Mouse (Mus musculus): ENCODE results near the gene Sec22b. TPM values are rescaled to one million over a fixed set of nuclear protein-coding genes. Genes with fewer than 3 reads are reported as not detected.

Sec22b gene
- polyA plus RNA-seq, 1 experiment from 2014 or later = 97.5 TPM

GRCm38 (mm10) chr3:97942260-97942950, 41.4 kb downstream of the Sec22b start:
- H3K36me3 ChIP-seq (ENCODE audit: control insufficient read depth, insufficient read depth, low read length) = no peaks in the 10 kb centered on the region
- peak overlapping the region; percentile 41 for H3K9ac ChIP-seq (ENCODE audit: low read depth, low read length)
- peak overlapping the region; percentile 67 for H3K27ac ChIP-seq (ENCODE audit: low read depth, low read length)
- peak overlapping the region; percentile 38 for H3K4me2 ChIP-seq (ENCODE audit: low read length)
- H3K9me3 ChIP-seq (ENCODE audit: control insufficient read depth, low read length) = no peaks in the 10 kb centered on the region
- 7% methylated on average over 16 of the region's 16 CpGs for WGBS
- ATAC-seq = peak; percentile 43
- H3K27me3 ChIP-seq (replicated peaks; ENCODE audit: control insufficient read depth, insufficient read depth, low read length) = no peaks in the 10 kb centered on the region
- peaks cover 31% of the 10 kb centered on the region for H3K4me1 ChIP-seq (ENCODE audit: control insufficient read depth, insufficient read depth, low read depth, low read length)
- peak overlapping the region; percentile 12; the same call in 1 of the 2 replicates for H3K4me3 ChIP-seq (ENCODE audit: low read length)

- Histone ChIP-seq H3K9ac (ENCODE audit: low read depth, low read length) (no peak overlapping the region), H3K9me3 (ENCODE audit: control insufficient read depth, low read length) (no peaks in the 10 kb centered on the region), H3K4me3 (ENCODE audit: low read length) (no peak overlapping the region), H3K27me3 (replicated peaks; ENCODE audit: control insufficient read depth, insufficient read depth, low read length) (no peaks in the 10 kb centered on the region), H3K4me1 (ENCODE audit: control insufficient read depth, insufficient read depth, low read depth, low read length) (peaks cover 20% of the 10 kb centered on the region), H3K4me2 (ENCODE audit: low read length) (no peak overlapping the region), H3K36me3 (ENCODE audit: control insufficient read depth, insufficient read depth, low read length) (no peaks in the 10 kb centered on the region), H3K27ac (ENCODE audit: low read depth, low read length) (no peak overlapping the region)
- ATAC-seq = no peak
- 55% methylated on average over 5 of the region's 5 CpGs for WGBS
Measured at GRCm38 (mm10) chr3:97944462-97944861, 43.5 kb downstream of the Sec22b start.

- H3K9me3 ChIP-seq (ENCODE audit: control insufficient read depth, low read length) = no peaks in the 10 kb centered on the region
- H3K36me3 ChIP-seq (ENCODE audit: control insufficient read depth, insufficient read depth, low read length) = no peaks in the 10 kb centered on the region
- H3K4me2 ChIP-seq (ENCODE audit: low read length) = no peak overlapping the region
- no peak overlapping the region for H3K27ac ChIP-seq (ENCODE audit: low read depth, low read length)
- peaks cover 8% of the 10 kb centered on the region for H3K4me1 ChIP-seq (ENCODE audit: control insufficient read depth, insufficient read depth, low read depth, low read length)
- WGBS = 38% methylated on average over 4 of the region's 4 CpGs
- no peak overlapping the region for H3K4me3 ChIP-seq (ENCODE audit: low read length)
- no peak for ATAC-seq
- no peak overlapping the region for H3K9ac ChIP-seq (ENCODE audit: low read depth, low read length)
- H3K27me3 ChIP-seq (replicated peaks; ENCODE audit: control insufficient read depth, insufficient read depth, low read length) = no peaks in the 10 kb centered on the region
Measured at GRCm38 (mm10) chr3:97946439-97946838, 45.4 kb downstream of the Sec22b start.

- ATAC-seq = no peak
- H3K4me1 ChIP-seq (ENCODE audit: control insufficient read depth, insufficient read depth, low read depth, low read length) = no peaks in the 10 kb centered on the region
- 79% methylated on average over 2 of the region's 2 CpGs for WGBS
Measured at GRCm38 (mm10) chr3:97948518-97948917, 47.5 kb downstream of the Sec22b start.

GRCm38 (mm10) chr3:97949946-97950345, 49.0 kb downstream of the Sec22b start:
- H3K4me2 ChIP-seq (ENCODE audit: low read length) = no peak overlapping the region
- H3K9me3 ChIP-seq (ENCODE audit: control insufficient read depth, low read length) = no peaks in the 10 kb centered on the region
- no peaks in the 10 kb centered on the region for H3K36me3 ChIP-seq (ENCODE audit: control insufficient read depth, insufficient read depth, low read length)
- no peaks in the 10 kb centered on the region for H3K4me1 ChIP-seq (ENCODE audit: control insufficient read depth, insufficient read depth, low read depth, low read length)
- ATAC-seq = no peak
- H3K4me3 ChIP-seq (ENCODE audit: low read length) = no peak overlapping the region
- H3K27me3 ChIP-seq (replicated peaks; ENCODE audit: control insufficient read depth, insufficient read depth, low read length) = no peaks in the 10 kb centered on the region
- no peak overlapping the region for H3K27ac ChIP-seq (ENCODE audit: low read depth, low read length)
- WGBS = 75% methylated on average over 5 of the region's 5 CpGs
- no peak overlapping the region for H3K9ac ChIP-seq (ENCODE audit: low read depth, low read length)

More at GRCm38 (mm10) chr3:97948518-97948917, 47.5 kb downstream of the Sec22b start:
- H3K9me3 ChIP-seq (ENCODE audit: control insufficient read depth, low read length) = no peaks in the 10 kb centered on the region
- no peak overlapping the region for H3K27ac ChIP-seq (ENCODE audit: low read depth, low read length)
- H3K4me3 ChIP-seq (ENCODE audit: low read length) = no peak overlapping the region
- H3K4me2 ChIP-seq (ENCODE audit: low read length) = no peak overlapping the region
- no peaks in the 10 kb centered on the region for H3K27me3 ChIP-seq (replicated peaks; ENCODE audit: control insufficient read depth, insufficient read depth, low read length)
- no peaks in the 10 kb centered on the region for H3K36me3 ChIP-seq (ENCODE audit: control insufficient read depth, insufficient read depth, low read length)
- no peak overlapping the region for H3K9ac ChIP-seq (ENCODE audit: low read depth, low read length)

DNA sequence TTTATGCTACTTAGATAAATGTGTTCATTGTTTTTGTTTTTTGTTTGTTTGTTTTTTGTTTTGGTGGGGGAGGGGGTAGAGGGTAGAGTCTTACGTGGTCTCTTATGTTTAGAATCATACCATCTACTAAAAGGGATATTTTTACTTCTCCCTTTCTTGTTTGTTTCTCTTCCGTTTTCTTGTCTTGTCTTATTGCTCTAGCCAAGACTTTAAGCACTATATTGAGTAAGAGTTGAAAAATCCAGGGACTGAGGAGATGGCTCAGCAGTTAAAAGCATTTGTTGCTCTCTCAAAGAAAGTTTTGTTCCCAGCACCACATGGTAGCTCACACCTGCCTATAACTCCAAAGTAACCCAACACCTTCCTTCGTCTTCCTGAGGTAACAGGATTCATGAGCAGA, 50.1 kb downstream of the Sec22b start:
- H3K4me3 ChIP-seq (ENCODE audit: low read length) = no peak overlapping the region
- H3K4me2 ChIP-seq (ENCODE audit: low read length) = no peak overlapping the region
- no peak overlapping the region for H3K9ac ChIP-seq (ENCODE audit: low read depth, low read length)
- H3K4me1 ChIP-seq (ENCODE audit: control insufficient read depth, insufficient read depth, low read depth, low read length) = no peaks in the 10 kb centered on the region
- no peak overlapping the region for H3K27ac ChIP-seq (ENCODE audit: low read depth, low read length)
- no peaks in the 10 kb centered on the region for H3K9me3 ChIP-seq (ENCODE audit: control insufficient read depth, low read length)
- H3K36me3 ChIP-seq (ENCODE audit: control insufficient read depth, insufficient read depth, low read length) = no peaks in the 10 kb centered on the region
- ATAC-seq = no peak
- WGBS = 87% methylated on average over 3 of the region's 3 CpGs
- no peaks in the 10 kb centered on the region for H3K27me3 ChIP-seq (replicated peaks; ENCODE audit: control insufficient read depth, insufficient read depth, low read length)

DNA sequence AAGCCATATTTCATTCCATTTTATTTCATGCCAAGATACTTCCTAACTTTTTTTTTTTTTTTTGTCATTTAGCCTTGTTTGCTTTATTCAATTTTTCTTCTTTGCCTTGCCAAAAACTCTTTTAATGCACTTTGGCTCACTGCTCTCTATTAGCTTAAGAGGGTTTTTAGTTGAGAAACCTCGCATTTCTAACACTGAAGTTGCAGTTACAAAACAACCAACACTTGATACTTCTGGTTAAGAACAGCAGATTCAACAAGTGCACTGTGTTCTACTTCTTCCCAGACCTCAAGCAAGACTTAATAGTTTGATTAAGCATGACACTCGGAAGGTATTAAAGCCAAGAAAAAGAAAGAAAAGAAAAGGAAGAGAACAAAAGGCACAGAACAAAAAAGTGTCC, 52.2 kb downstream of the Sec22b start:
- Histone ChIP-seq H3K4me1 (ENCODE audit: control insufficient read depth, insufficient read depth, low read depth, low read length) (no peaks in the 10 kb centered on the region), H3K4me2 (ENCODE audit: low read length) (no peak overlapping the region), H3K27me3 (replicated peaks; ENCODE audit: control insufficient read depth, insufficient read depth, low read length) (no peaks in the 10 kb centered on the region), H3K9ac (ENCODE audit: low read depth, low read length) (no peak overlapping the region), H3K9me3 (ENCODE audit: control insufficient read depth, low read length) (no peaks in the 10 kb centered on the region), H3K36me3 (ENCODE audit: control insufficient read depth, insufficient read depth, low read length) (no peaks in the 10 kb centered on the region), H3K4me3 (ENCODE audit: low read length) (no peak overlapping the region), H3K27ac (ENCODE audit: low read depth, low read length) (no peak overlapping the region)
- 83% methylated on average over 2 of the region's 2 CpGs for WGBS
- no peak for ATAC-seq

DNA sequence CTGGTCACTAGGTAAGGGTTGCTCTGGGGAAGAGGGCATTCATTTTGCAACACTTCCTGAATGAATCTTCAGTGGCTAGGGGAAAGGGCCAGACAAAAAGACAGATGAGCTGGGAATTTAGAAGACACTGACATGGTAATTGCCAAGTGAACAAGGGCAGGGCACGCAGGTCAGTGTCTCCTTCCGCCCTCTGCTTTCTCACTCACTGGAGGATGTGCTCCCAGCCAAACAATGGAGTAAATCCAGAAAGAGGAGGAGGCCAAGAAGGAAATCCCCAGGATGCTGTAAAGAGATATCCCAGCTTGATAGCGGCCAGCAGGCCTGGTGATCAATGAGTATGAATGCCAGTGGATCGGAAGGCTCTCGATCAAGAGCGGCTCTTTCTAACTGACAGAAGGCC, 55.3 kb downstream of the Sec22b start:
- Histone ChIP-seq H3K27me3 (replicated peaks; ENCODE audit: control insufficient read depth, insufficient read depth, low read length) (no peaks in the 10 kb centered on the region), H3K36me3 (ENCODE audit: control insufficient read depth, insufficient read depth, low read length) (no peaks in the 10 kb centered on the region), H3K4me2 (ENCODE audit: low read length) (no peak overlapping the region), H3K4me3 (ENCODE audit: low read length) (no peak overlapping the region), H3K27ac (ENCODE audit: low read depth, low read length) (no peak overlapping the region), H3K9me3 (ENCODE audit: control insufficient read depth, low read length) (no peaks in the 10 kb centered on the region), H3K9ac (ENCODE audit: low read depth, low read length) (no peak overlapping the region), H3K4me1 (ENCODE audit: control insufficient read depth, insufficient read depth, low read depth, low read length) (peaks cover 7% of the 10 kb centered on the region; the same call in 1 of the 2 replicates)
- ATAC-seq = no peak
- 43% methylated on average over 6 of the region's 6 CpGs for WGBS

GRCm38 (mm10) chr3:97956926-97957325, 55.9 kb downstream of the Sec22b start:
- H3K9ac ChIP-seq (ENCODE audit: low read depth, low read length) = no peak overlapping the region
- no peak overlapping the region for H3K4me2 ChIP-seq (ENCODE audit: low read length)
- no peaks in the 10 kb centered on the region for H3K9me3 ChIP-seq (ENCODE audit: control insufficient read depth, low read length)
- no peaks in the 10 kb centered on the region for H3K27me3 ChIP-seq (replicated peaks; ENCODE audit: control insufficient read depth, insufficient read depth, low read length)
- H3K36me3 ChIP-seq (ENCODE audit: control insufficient read depth, insufficient read depth, low read length) = no peaks in the 10 kb centered on the region
- H3K4me3 ChIP-seq (ENCODE audit: low read length) = no peak overlapping the region
- H3K4me1 ChIP-seq (ENCODE audit: control insufficient read depth, insufficient read depth, low read depth, low read length) = peaks cover 8% of the 10 kb centered on the region; the same call in 1 of the 2 replicates
- WGBS = 77% methylated on average over 1 of the region's 1 CpGs
- no peak overlapping the region for H3K27ac ChIP-seq (ENCODE audit: low read depth, low read length)
- ATAC-seq = no peak
